Mouse (Mus musculus): ENCODE measurements around the gene Olfr508.

DNA sequence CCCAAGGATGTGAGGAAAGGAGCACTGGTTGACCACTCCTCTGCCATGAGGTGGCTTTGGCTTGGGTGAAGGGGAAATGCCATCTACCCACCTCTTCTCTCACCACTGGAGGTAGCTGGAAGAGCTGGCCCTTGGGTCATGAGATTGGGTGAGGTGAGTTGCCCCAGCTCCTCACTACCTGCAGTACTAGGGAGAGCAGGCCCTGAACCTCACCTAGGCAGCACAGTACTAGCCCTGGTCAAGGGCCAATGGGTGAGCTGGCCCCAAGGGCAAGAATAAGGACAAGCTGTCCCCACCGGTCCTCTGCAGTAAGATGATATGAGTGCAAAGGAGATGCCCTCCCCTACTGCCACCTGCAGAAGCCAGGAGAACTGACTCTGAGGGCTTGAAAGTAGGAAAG lies 40.0 kb upstream of the Olfr508 start:
- TF ChIP-seq CTCF (IDR thresholded peaks at IDR 0.05; ENCODE audit: low read depth, low read length) (no peak), POLR2A (IDR thresholded peaks at IDR 0.05; ENCODE audit: insufficient read depth, low read length) (no peak), EP300 (IDR thresholded peaks at IDR 0.05; ENCODE audit: insufficient read depth, low read depth, low read length) (no peak)

All from ES-Bruce4 (cell line).